Mouse (Mus musculus) gastrocnemius, adult 2 months (tissue): ENCODE measurements around the gene 1700042G07Rik. TPM values are rescaled to one million over a fixed set of nuclear protein-coding genes. Genes with fewer than 3 reads are reported as not detected.

Experiments used
- DNase-seq: peaks from one replicate; pipeline ENCODE4 v3.0.0; 2022
- H3K27ac ChIP-seq: fragments of 200-600 bp; 2 replicates; pipeline ENCODE4 v1.8.1; 2022; ENCODE audit warnings: mild to moderate bottlenecking
- H3K4me3 ChIP-seq: fragments of 200-600 bp; 2 replicates; pipeline ENCODE4 v1.8.1; 2022; ENCODE audit warnings: mild to moderate bottlenecking, moderate library complexity
- CTCF ChIP-seq: fragments of 200-600 bp; IDR thresholded peaks from 2 replicates; pipeline ENCODE4 v1.8.1; 2022; ENCODE audit warnings: antibody characterized with exemption, mild to moderate bottlenecking, moderate library complexity
- intact Hi-C: fragments of 180-260 bp; cut with DNase I; formaldehyde crosslinking; loops from one replicate; pipeline ENCODE4 v1.15.1; 2025
- total RNA-seq, 2 experiments: library from RNA; stranded (reverse); gene quantifications; 2 replicates each; pipeline ENCODE4 v1.2.3; 2021

Gene 1700042G07Rik
- total RNA-seq, 2 experiments from 2014 or later: not detected

- Histone ChIP-seq H3K27ac (peak overlapping the region; percentile 93), H3K4me3 (peak overlapping the region; percentile 79)
- intact Hi-C loops: no loop called here
- TF ChIP-seq CTCF: no peak
- DNase-seq: peak; percentile 85
Observed at GRCm38 (mm10) chr4:116143891-116144717, 29.1 kb upstream of the 1700042G07Rik start.

- H3K27ac ChIP-seq: peak overlapping the region; percentile 98
- H3K4me3 ChIP-seq: peak overlapping the region; percentile 95
- TF ChIP-seq CTCF: no peak
- DNase-seq: no peak
- intact Hi-C loops: no loop called here
Observed at GRCm38 (mm10) chr4:116149812-116150155, 23.4 kb upstream of the 1700042G07Rik start.

- H3K27ac ChIP-seq: peak overlapping the region; percentile 98
- peak overlapping the region; percentile 95 for H3K4me3 ChIP-seq
- TF ChIP-seq CTCF: no peak
- DNase-seq: peak; percentile 87
- intact Hi-C loops: no loop called here
Observed at GRCm38 (mm10) chr4:116150156-116150861, 22.9 kb upstream of the 1700042G07Rik start.

- H3K27ac ChIP-seq: peak overlapping the region; percentile 98
- no peak for TF ChIP-seq CTCF
- intact Hi-C loops: no loop called here
- peak overlapping the region; percentile 95 for H3K4me3 ChIP-seq
- DNase-seq: no peak
Observed at GRCm38 (mm10) chr4:116150862-116151221, 22.3 kb upstream of the 1700042G07Rik start.

- intact Hi-C loops: no loop called here
- no peak for DNase-seq
- H3K4me3 ChIP-seq: peak within 1 kb of the TSS; percentile 95
- peak within 1 kb of the TSS; percentile 98 for H3K27ac ChIP-seq
- no peak for TF ChIP-seq CTCF
Observed at GRCm38 (mm10) chr4:116151238-116151637, 21.9 kb upstream of the 1700042G07Rik start, which contains the start of gene Lurap1. TSS of gene Lurap1 (minus strand) at chr4:116151338.

GRCm38 (mm10) chr4:116152702-116153101 lies 20.5 kb upstream of the 1700042G07Rik start:
- DNase-seq: no peak
- Histone ChIP-seq H3K4me3 (no peak overlapping the region), H3K27ac (no peak overlapping the region)
- TF ChIP-seq CTCF: no peak
- intact Hi-C loops: no loop called here

- no peak for DNase-seq
- no peak overlapping the region for H3K4me3 ChIP-seq
- H3K27ac ChIP-seq: no peak overlapping the region
- intact Hi-C loops: no loop called here
- TF ChIP-seq CTCF: no peak
Observed at GRCm38 (mm10) chr4:116157882-116158281, 15.3 kb upstream of the 1700042G07Rik start.

GRCm38 (mm10) chr4:116159912-116160311 lies 13.3 kb upstream of the 1700042G07Rik start:
- intact Hi-C loops: no loop called here
- no peak overlapping the region for H3K27ac ChIP-seq
- no peak overlapping the region for H3K4me3 ChIP-seq
- TF ChIP-seq CTCF: peak; percentile 39
- no peak for DNase-seq

GRCm38 (mm10) chr4:116160769-116161168 lies 12.4 kb upstream of the 1700042G07Rik start:
- no peak for TF ChIP-seq CTCF
- intact Hi-C loops: no loop called here
- Histone ChIP-seq H3K4me3 (no peak overlapping the region), H3K27ac (no peak overlapping the region)
- DNase-seq: no peak

GRCm38 (mm10) chr4:116162142-116162541 lies 11.0 kb upstream of the 1700042G07Rik start:
- intact Hi-C loops: no loop called here
- DNase-seq: no peak

GRCm38 (mm10) chr4:116164759-116165554 lies 8.2 kb upstream of the 1700042G07Rik start:
- Histone ChIP-seq H3K4me3 (no peak overlapping the region), H3K27ac (no peak overlapping the region; the same call in 1 of the 2 replicates)
- intact Hi-C loops: no loop called here
- no peak for TF ChIP-seq CTCF
- DNase-seq: no peak

More at GRCm38 (mm10) chr4:116162142-116162541, 11.0 kb upstream of the 1700042G07Rik start:
- Histone ChIP-seq H3K27ac (no peak overlapping the region), H3K4me3 (no peak overlapping the region)
- TF ChIP-seq CTCF: no peak

- intact Hi-C loops: no loop called here
- no peak for DNase-seq
- no peak for TF ChIP-seq CTCF
- no peak overlapping the region for H3K4me3 ChIP-seq
- no peak overlapping the region for H3K27ac ChIP-seq
Observed at GRCm38 (mm10) chr4:116165708-116166407, 7.3 kb upstream of the 1700042G07Rik start.
